Mouse (Mus musculus): ENCODE data around the gene Mup6. TPM values are rescaled to one million over a fixed set of nuclear protein-coding genes. Genes with fewer than 3 reads are reported as not detected.
"Not testable (repeated sequence)": the region's sequence is repeated elsewhere in the genome, so short reads cannot be mapped to it uniquely, and the experiment has no call there.

Gene Mup6
- polyA plus RNA-seq (2016; fragmentation: Nextera tagmentation; extraction: Ambion mirVana) = not detected in 2 replicates

DNA sequence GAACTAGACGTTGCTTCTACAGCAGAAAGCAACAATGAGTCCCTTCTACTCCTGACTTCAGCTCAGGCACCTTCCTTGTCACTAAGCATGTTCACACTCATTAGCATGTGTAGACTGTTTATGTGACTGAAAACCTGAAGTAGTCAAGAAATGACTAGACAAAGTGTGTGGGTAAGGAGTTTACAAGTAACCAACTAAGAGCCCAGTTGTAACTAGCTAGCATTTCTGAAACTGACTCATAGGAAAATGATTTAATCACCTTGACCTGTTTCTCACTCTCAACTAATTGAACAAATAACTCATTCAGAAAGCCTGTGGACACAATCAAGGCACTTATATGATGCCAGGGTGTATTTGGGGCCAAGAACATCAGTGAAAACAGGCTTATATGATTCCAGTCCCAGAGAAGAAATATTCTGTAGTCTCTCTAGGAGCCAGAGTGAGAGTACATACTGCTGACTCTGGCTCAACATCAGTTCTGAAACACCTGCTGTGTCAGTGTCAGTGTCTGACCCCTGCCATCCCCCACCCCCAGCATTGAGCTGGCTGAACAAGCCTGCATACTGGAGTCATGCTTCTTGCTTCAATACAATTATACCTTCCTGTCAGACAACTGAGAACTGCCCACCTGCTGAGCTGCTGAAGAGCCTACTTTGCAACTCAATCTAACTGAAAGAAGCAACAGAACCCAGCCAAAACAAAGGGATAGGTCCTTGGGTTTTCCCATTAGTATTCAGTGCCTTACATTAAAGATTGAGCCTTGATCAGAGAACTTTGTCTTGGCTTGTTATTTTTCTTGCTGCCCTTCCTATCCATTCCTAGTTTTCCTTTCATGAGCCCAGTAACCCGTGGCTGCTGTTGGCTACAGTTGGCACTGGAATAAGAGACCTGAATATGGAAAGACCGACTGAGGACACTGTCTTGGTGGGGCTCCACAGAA is at the start of gene Mup6:
TSS of gene Mup6 (plus strand) at position 890 of the 940 bp plus-strand sequence.
- Histone ChIP-seq H3K9ac (no peak within 1 kb of the TSS), H3K27ac (ENCODE audit: poor library complexity, severe bottlenecking) (no peak within 1 kb of the TSS), H3K4me1 (replicated peaks) (no peaks in the 10 kb centered on the region), H3K27me3 (replicated peaks) (no peaks in the 10 kb centered on the region), H3K4me2 (no peak within 1 kb of the TSS), H3K9me3 (replicated peaks) (no peaks in the 10 kb centered on the region), H3K36me3 (no peaks in the 10 kb centered on the region), H3K4me3 (no peak within 1 kb of the TSS)
- WGBS = 43% methylated on average over 3 of the region's 3 CpGs
- no peak for ATAC-seq (ENCODE audit: insufficient number of reproducible peaks, low FRiP score)

DNA sequence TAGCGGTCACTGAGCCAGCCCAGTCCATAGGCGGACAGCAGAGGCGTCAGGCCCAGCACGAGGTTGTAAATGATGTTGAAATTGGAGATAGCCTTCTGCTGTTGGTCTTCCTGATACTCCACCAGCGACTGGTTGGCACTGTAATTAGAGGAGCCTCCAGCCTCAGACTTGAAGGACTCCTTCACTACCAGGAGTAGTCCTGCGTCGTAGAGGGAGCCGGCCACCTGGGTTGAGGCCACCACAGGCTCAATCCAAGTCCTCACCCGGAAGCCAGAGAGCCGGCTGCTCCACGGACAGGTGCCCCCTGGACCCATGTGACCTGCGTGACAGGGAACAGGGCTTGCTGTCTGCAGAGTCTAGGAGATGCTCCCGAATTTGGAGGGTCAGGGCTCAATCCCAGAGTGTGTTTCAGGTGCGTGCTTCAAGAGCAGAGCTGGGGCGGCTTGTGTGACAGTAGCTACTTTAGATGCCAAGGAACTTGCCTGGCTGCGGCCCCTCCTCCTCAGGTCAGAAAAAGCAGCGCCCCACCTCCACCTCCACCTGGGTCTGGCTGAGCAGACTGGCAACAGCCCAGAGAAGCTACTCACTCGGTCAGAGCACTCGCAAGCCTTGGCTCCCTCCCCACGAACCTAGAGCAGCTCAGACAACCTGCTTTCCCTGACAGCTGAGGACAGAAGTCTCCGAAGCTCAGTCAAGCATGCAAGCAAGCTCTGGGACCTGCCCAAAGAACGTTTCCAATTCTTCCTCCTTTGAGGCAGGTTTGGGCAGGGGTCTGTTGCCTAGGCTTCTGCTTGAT is 49.3 kb upstream of the Mup6 start, which contains the start of gene Slc46a2:
TSS of gene Slc46a2 (minus strand) at position 449 of the 796 bp plus-strand sequence.
- Histone ChIP-seq H3K9ac (no peak within 1 kb of the TSS), H3K4me2 (0 out of 2 replicates have a peak within 1 kb of the TSS, but pooled peaks have one; percentile 1), H3K9me3 (replicated peaks) (no peaks in the 10 kb centered on the region), H3K27ac (ENCODE audit: poor library complexity, severe bottlenecking) (no peak within 1 kb of the TSS), H3K4me3 (no peak within 1 kb of the TSS), H3K4me1 (replicated peaks) (no peaks in the 10 kb centered on the region), H3K27me3 (replicated peaks) (peaks cover 11% of the 10 kb centered on the region; the same call in 1 of the 2 replicates), H3K36me3 (no peaks in the 10 kb centered on the region)
- no peak for ATAC-seq (ENCODE audit: insufficient number of reproducible peaks, low FRiP score)
- 17% methylated on average over 22 of the region's 22 CpGs for WGBS

DNA sequence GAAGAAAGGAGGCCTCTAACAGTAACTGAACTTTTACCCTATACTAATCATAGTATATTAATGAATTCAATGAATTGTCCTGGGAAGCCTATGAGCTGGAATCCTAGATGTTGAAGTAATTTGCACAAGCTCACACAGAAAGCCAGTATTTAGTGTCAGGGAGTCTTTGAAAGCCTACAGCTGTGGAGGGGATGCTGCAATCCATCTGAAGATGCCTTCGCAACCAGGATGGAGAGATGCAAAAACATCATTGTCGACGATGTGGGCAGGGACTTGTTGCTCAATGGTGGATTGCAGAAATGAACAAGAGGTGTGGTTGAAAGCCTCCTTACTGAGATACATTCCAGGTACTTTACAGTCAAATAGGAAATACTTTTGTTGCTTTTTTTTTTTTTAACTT is 46.1 kb upstream of the Mup6 start:
- no peaks in the 10 kb centered on the region for H3K9me3 ChIP-seq (replicated peaks)
- no peak for ATAC-seq (ENCODE audit: insufficient number of reproducible peaks, low FRiP score)
- H3K4me3 ChIP-seq = no peak overlapping the region
- H3K36me3 ChIP-seq = no peaks in the 10 kb centered on the region
- no peak overlapping the region for H3K4me2 ChIP-seq
- WGBS = 86% methylated on average over 3 of the region's 3 CpGs
- H3K9ac ChIP-seq = no peak overlapping the region
- H3K27ac ChIP-seq (ENCODE audit: poor library complexity, severe bottlenecking) = no peak overlapping the region
- peaks cover 11% of the 10 kb centered on the region; the same call in 1 of the 2 replicates for H3K27me3 ChIP-seq (replicated peaks)
- 0 out of 2 replicates have a peak, but pooled peaks cover under 1% of the 10 kb centered on the region for H3K4me1 ChIP-seq (replicated peaks)

DNA sequence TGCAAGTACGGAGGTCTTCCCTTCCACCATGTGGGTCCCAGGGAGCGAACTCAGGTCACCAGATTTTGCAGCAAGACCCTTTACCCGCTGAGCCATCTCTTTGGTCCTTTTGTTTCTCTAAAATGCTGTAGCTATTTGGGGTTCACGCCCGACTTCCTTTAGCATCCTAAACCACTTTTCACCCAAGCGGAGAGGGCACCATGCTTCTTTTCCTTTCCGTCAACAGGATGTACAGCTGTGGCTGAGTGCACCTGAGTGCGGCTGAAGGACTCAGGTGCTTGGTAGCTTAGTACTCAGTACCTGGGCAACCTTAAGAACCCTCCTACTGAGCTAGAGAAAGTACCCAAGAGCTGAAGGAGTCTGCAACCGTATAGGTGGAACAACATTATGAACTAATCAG is 39.0 kb upstream of the Mup6 start:
- no peaks in the 10 kb centered on the region for H3K9me3 ChIP-seq (replicated peaks)
- no peak for ATAC-seq (ENCODE audit: insufficient number of reproducible peaks, low FRiP score)

DNA sequence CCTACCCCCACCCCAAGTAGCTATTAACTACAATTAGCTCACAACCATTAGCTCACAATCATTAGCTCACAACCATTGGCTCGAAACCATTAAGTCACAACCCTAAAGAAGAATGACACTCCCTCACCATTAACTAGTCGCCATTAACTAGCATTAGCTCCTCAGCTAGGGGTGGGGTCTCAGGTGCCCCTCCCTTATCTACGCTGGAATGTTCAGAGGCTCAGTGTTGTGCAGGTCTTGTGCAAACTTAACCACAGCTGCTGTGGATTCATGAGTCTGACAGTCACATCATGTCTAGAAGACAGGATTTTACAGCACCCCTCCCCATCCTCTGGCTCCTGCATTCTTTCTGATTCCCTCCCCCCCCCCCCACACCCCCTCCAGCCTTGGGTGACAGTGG is 36.4 kb upstream of the Mup6 start:
- H3K4me2 ChIP-seq = no peak overlapping the region

More for the DNA sequence above, 39.0 kb upstream of the Mup6 start:
- Histone ChIP-seq H3K4me2 (no peak overlapping the region), H3K4me3 (no peak overlapping the region), H3K36me3 (no peaks in the 10 kb centered on the region), H3K9ac (no peak overlapping the region), H3K27ac (ENCODE audit: poor library complexity, severe bottlenecking) (no peak overlapping the region), H3K27me3 (replicated peaks) (no peaks in the 10 kb centered on the region), H3K4me1 (replicated peaks) (peaks cover 9% of the 10 kb centered on the region)
- WGBS = 86% methylated on average over 9 of the region's 9 CpGs

DNA sequence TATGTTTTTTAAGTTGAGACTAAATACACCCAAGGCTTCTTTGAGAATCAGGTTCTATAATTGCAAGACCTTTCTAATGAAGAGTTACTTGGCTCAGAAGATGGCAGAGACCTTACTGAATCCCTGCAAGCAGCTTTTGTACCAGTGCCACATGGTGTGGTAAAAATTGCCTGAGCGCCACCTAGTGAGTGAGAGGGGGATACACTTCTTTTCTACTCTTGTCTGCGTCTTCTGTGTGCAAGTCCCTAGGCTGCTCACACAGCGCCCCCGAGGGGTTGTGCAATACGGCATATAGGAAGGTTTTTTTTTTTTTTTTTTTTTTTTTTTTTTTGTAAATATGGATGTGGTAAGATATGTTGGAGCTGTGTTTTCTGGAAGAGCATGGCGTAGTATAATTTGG is 35.7 kb upstream of the Mup6 start:
- H3K4me3 ChIP-seq = no peak overlapping the region
- 18% methylated on average over 6 of the region's 6 CpGs for WGBS
- H3K27me3 ChIP-seq (replicated peaks) = no peaks in the 10 kb centered on the region
- H3K9ac ChIP-seq = no peak overlapping the region
- no peak overlapping the region for H3K4me2 ChIP-seq
- H3K9me3 ChIP-seq (replicated peaks) = no peaks in the 10 kb centered on the region
- no peak for ATAC-seq (ENCODE audit: insufficient number of reproducible peaks, low FRiP score)
- peaks cover 5% of the 10 kb centered on the region for H3K4me1 ChIP-seq (replicated peaks)
- H3K27ac ChIP-seq (ENCODE audit: poor library complexity, severe bottlenecking) = no peak overlapping the region
- no peaks in the 10 kb centered on the region for H3K36me3 ChIP-seq

More for the DNA sequence above, 36.4 kb upstream of the Mup6 start:
- Histone ChIP-seq H3K4me3 (no peak overlapping the region), H3K36me3 (no peaks in the 10 kb centered on the region), H3K9me3 (replicated peaks) (no peaks in the 10 kb centered on the region), H3K9ac (no peak overlapping the region), H3K27me3 (replicated peaks) (no peaks in the 10 kb centered on the region), H3K27ac (ENCODE audit: poor library complexity, severe bottlenecking) (no peak overlapping the region), H3K4me1 (replicated peaks) (peaks cover 9% of the 10 kb centered on the region)
- 75% methylated on average over 3 of the region's 3 CpGs for WGBS
- no peak for ATAC-seq (ENCODE audit: insufficient number of reproducible peaks, low FRiP score)

DNA sequence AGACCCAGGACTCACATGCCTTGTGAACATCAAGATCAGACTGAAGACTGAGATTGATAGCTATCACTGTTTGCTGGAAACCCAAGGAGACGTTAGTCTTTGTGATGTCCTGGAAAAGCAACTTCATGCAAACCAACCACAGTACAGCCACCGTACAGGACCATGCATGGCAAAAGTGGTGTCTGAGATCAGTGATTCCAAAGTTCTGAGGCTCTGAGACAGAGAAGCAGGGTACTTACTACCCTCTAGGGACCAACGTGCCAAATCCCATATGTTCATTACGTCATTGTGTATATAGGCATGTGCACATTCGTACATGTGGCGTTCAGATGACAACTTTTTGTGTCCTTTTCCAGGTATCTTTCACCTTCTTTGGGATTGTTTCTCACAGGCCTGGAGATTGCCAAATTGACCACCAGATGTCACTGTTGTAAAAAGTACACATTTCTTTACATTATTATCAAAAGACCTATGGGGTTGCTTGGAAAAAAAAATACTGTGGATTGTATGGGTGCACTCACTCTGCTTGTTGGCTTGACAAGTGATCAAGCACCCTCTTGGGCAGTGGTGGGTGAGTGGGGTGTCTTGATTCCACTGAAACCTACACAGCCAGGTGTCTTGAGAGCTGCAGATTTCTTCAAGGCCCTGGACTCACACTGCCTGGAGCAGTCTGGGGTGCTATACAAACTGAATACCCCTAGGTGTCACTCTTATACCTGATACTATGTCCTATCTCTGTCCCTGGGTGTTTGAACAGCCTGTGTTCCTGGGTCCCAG is 31.4 kb upstream of the Mup6 start:
- Histone ChIP-seq H3K4me1 (replicated peaks) (no peaks in the 10 kb centered on the region), H3K27me3 (replicated peaks) (no peaks in the 10 kb centered on the region), H3K4me3 (no peak overlapping the region), H3K36me3 (no peaks in the 10 kb centered on the region), H3K27ac (ENCODE audit: poor library complexity, severe bottlenecking) (no peak overlapping the region), H3K4me2 (no peak overlapping the region), H3K9ac (no peak overlapping the region), H3K9me3 (replicated peaks) (no peaks in the 10 kb centered on the region)
- WGBS = 44% methylated on average over 6 of the region's 6 CpGs
- ATAC-seq (ENCODE audit: insufficient number of reproducible peaks, low FRiP score) = peak; percentile 64; the same call in 1 of the 2 replicates

DNA sequence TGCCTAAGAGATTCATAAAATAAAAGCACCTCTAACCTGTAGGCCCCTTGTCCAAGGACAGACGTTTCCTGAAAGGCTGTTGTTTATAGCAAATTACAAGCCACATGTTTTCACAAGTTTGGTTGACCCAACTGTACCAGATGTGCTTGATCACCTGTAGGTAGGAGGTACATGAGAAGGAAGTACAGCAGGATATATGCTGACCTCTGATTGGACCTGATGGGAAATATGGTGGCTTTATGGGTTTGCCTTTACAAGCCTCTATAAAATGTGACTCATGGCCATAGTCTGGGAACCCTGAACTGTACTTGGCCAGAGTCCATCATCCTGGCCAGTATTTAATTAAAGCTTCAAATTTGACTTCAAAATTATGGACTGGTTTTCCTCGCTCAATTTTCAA is 26.6 kb upstream of the Mup6 start:
- WGBS = 71% methylated on average over 2 of the region's 2 CpGs
- H3K4me3 ChIP-seq = no peak overlapping the region
- no peak for ATAC-seq (ENCODE audit: insufficient number of reproducible peaks, low FRiP score)
- H3K9me3 ChIP-seq (replicated peaks) = no peaks in the 10 kb centered on the region
- H3K4me2 ChIP-seq = no peak overlapping the region
- no peak overlapping the region for H3K27ac ChIP-seq (ENCODE audit: poor library complexity, severe bottlenecking)
- H3K9ac ChIP-seq = no peak overlapping the region
- H3K36me3 ChIP-seq = no peaks in the 10 kb centered on the region
- H3K27me3 ChIP-seq (replicated peaks) = no peaks in the 10 kb centered on the region
- H3K4me1 ChIP-seq (replicated peaks) = no peaks in the 10 kb centered on the region

DNA sequence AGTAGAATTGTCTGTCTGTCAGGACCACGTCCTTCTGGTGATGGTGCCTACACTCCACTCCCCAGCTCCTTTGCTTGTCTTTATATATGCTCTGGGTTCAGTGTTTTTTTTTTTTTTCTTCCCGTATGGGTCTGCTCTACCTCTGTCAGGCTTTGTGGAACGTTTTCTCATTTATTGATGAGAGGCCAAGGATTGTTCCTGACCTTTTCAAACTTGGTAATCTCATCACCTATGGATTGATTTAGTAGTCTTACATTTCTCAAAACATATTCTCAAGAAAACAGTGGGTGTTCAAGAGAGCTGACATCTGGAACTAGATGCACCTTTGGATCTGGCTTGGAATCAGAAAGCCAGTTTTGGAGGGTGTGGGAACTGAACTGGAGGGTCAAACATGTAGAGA is 3.5 kb upstream of the Mup6 start, which contains the start of gene Mup4:
TSS of gene Mup4 (minus strand) at position 101 of the 400 bp plus-strand sequence.
- no peak within 1 kb of the TSS for H3K4me3 ChIP-seq
- no peaks in the 10 kb centered on the region for H3K27me3 ChIP-seq (replicated peaks)
- ATAC-seq (ENCODE audit: insufficient number of reproducible peaks, low FRiP score) = no peak
- no peak within 1 kb of the TSS for H3K4me2 ChIP-seq
- H3K27ac ChIP-seq (ENCODE audit: poor library complexity, severe bottlenecking) = no peak within 1 kb of the TSS
- H3K9ac ChIP-seq = no peak within 1 kb of the TSS
- H3K36me3 ChIP-seq = no peaks in the 10 kb centered on the region
- 71% methylated on average over 3 of the region's 3 CpGs for WGBS
- H3K4me1 ChIP-seq (replicated peaks) = no peaks in the 10 kb centered on the region
- no peaks in the 10 kb centered on the region for H3K9me3 ChIP-seq (replicated peaks)

DNA sequence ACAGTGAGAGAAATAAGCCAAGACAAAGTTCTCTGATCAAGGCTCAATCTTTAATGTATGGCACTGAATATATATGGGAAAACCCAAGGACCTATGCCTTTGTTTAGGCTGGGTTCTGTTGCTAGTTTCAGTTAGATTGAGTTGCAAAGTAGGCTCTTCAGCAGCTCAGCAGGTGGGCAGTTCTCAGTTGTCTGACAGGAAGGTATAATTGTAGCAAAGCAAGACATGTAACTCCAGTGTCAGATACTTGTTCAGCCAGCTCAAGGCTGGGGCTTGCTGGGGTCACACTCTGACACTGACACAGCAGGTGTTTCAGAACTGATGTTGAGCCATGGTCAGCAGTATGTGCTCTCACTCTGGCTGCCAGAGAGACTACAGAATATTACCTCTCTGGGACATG is 33.8 kb downstream of the Mup6 start:
- not testable (repeated sequence) for H3K4me1 ChIP-seq (replicated peaks); H3K9ac ChIP-seq; ATAC-seq (ENCODE audit: insufficient number of reproducible peaks, low FRiP score); H3K9me3 ChIP-seq (replicated peaks); H3K4me3 ChIP-seq; H3K36me3 ChIP-seq; H3K27ac ChIP-seq (ENCODE audit: poor library complexity, severe bottlenecking); H3K4me2 ChIP-seq; H3K27me3 ChIP-seq (replicated peaks)

Data from heart, embryonic 12.5 days (tissue).